Mouse (Mus musculus) spleen, postnatal 4 days (tissue): Measurements from ENCODE around the gene Map1s.
A peak's percentile ranks its signal among the peaks of the same experiment; 100 is the strongest.

Source experiments
- DNase-seq, 2 experiments: peaks; one replicate each; pipeline ENCODE4 v3.0.0; 2022; ENCODE audit warnings: low spot score in 2 of 2

The Map1s gene

DNA sequence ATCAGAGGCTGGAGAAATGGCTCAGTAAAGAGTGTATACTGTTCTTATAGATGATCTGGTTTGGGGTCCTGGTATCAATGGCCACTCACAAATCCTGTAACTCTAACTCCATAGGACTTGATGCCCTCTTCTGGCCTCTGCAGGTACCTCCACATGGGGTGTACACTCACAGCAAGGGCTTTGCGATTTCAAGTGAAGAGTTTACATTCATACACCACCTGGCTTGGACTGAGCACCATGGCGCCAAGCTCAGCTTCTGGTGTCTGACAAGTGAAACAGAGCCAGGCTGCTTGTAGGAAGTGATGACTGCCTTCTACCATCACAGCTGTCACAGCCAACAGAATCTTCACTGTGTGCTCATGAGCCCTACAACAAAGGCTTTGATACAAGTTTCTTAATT lies 35.7 kb downstream of the Map1s start:
- no peak for DNase-seq

DNA sequence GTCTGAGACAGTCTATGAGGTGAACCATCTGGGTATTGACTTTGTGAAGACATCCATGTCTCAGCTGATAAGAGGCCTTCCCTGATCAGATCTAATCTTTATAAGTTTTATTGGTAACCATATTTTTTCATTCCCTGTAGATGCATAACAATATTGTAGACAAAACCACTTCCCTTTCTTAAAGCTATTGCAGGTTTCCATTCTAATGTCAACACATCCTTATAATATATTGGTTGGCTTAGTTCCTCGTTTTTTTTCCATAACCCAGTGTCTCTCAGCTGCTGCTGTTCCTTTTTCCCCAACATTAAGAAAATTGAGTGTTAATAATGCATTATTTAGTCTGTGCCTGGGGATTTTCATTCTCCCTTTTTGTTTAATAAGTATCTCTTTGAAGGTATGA lies 37.5 kb downstream of the Map1s start:
- DNase-seq, result no peak

DNA sequence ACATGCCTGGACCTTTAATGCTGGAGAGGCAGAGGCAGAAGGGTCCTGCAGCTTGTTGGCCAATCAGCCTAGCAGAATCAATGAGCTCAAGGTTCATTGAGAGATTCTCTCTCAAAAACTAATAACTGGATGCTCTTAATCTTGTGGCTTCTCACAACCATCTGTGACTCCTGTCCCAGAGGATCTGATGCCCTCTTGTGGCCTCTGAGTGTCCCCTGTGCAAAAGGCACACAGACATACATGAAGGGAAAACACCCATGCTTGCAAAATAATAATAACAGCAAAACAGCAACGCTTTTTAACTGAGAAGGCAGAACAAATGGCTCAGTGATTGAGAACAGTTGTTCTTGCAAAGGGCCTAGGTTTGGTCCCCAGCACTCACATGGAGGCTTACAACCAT lies 44.1 kb downstream of the Map1s start:
- peak in 1 of 2 experiments; percentile 41 for DNase-seq

DNA sequence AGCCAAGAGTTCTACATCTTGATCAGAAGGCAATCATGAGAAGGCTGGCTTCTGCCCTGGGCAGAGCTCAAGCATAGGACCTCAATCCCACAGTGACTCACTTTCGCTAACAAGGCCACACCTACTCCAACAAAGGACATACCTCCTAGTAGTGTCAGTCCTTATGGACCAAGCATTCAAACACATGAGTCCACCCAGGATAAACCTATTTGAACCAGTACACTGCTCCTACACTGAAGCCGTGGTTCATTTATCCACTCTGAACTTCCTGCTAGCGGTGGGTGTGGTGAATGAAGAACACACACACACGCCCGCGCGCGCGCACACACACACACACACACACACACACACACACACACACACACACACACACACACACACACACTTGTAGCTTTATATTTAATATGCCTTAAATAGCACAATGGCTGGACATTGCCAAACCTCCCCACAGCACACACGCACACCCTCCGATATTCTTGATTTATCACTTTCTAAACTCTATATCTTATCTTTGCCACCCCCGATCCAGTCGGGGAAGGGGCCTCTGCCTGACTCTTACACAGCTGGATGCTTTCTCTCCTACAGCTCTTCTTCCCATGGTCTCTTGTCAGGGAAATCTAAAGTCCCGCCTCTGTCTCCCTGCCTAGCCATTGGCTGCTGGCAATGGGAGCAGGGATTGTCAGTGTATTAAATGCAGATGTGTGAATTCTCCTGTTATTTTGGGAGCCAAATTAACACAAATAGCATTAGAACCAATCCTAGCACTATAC lies 55.2 kb downstream of the Map1s start:
- DNase-seq, result no peak

DNA sequence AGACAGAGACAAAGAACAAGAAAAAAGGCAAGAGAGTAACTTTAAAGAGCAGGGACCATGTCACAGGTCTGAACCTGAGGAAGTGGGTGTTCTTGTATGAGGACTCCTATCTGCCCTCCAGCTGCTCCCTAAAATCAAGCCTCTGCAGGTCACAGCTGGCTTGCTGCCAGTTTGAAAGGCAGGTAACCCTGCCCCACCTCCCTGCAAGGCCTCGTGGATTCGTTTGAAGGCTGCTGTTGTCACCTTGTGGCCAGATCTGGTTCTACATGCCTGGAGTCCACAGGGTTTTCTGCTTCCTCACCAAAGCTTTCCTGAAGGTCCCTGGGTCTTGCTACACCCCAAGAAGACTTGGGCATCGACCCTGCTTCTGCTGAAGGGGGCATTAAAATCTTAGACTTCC lies 58.4 kb downstream of the Map1s start:
- peak; percentile 31 to 66 for DNase-seq

DNA sequence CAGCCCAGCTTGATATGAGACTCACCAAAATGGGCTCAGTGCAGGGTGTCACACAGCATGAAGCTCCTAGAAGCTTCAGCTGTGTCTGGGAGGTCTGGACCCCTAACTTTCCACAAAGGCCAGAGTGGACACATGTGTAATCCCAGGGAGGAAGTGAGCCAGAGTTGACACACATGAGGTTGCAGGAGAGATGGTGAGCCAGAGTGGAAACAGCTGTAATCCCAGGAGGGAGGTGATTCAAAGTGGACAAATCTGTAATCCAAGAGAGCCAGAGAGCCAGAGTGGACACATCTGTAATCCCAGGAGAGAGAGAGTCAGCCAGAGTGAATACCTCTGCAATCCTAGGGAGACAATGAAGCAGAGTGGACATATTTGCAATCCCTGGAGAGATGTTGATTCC lies 59.1 kb downstream of the Map1s start:
- DNase-seq, result no peak
